In the genomic region with DNA sequence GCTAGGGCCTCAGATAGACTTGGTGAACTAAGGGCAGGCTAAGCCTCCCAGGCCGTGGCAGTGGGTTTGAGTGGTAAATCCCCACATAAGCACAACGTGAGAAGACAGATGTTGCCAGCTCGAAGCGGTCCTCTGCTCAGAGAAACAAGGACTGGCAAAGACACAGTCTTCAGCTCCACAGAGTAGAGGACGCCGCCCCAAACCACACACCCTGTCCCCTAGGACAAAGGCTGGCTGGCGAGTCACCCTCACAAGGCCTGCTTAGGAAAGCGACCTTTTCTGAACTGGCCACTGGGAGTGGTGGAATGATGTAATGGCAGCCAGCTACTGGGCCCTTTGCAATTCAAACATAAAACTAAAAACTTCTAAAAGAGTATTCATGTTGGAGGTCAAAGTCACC, we compare ENCODE assay signal across 8 mouse cellular contexts. TPM values are rescaled to one million over a fixed set of nuclear protein-coding genes. Genes with fewer than 3 reads are reported as not detected.
DNase-seq lines count a peak whose midpoint lies in the region; ATAC-seq and TF ChIP-seq lines count a peak whose summit lies in the region.

No protein-coding gene starts in this region.

- TF ChIP-seq CTCF in intestine, postnatal 0 days (IDR thresholded peaks at IDR 0.05; ENCODE audit: low read depth) = no peak
- no peak for TF ChIP-seq CTCF in heart, postnatal 0 days (IDR thresholded peaks at IDR 0.05; ENCODE audit: low read depth)

- H3K4me1 ChIP-seq in intestine, postnatal 0 days (replicated peaks; ENCODE audit: control insufficient read depth, insufficient read depth, low read length) = peaks cover 13% of the 10 kb centered on the region
- H3K4me1 ChIP-seq in intestine, embryonic 15.5 days (replicated peaks) = peaks cover 46% of the 10 kb centered on the region
- H3K4me1 ChIP-seq in heart, postnatal 0 days (ENCODE audit: control insufficient read depth, insufficient read depth) = peaks cover 66% of the 10 kb centered on the region

- peak; percentile 77 for DNase-seq in 3T3-L1 (ENCODE audit: low read depth, low spot score)
- DNase-seq in adrenal gland, postnatal 25 days = peak; percentile 58
- DNase-seq in heart, postnatal 0 days (ENCODE audit: low spot score) = no peak
- no peak for DNase-seq in spleen, postnatal 14 days (ENCODE audit: low spot score in 2 of 2)
- no peak for DNase-seq in embryo, embryonic 9.5 days (ENCODE audit: extremely low spot score)

- H3K36me3 ChIP-seq in intestine, postnatal 0 days (ENCODE audit: control insufficient read depth, insufficient read depth) = no peaks in the 10 kb centered on the region; the same call in 1 of the 2 replicates
- H3K36me3 ChIP-seq in intestine, embryonic 15.5 days = no peaks in the 10 kb centered on the region
- H3K36me3 ChIP-seq in heart, postnatal 0 days (replicated peaks; ENCODE audit: control insufficient read depth, insufficient read depth, low read length) = peaks cover 12% of the 10 kb centered on the region; the same call in 1 of the 2 replicates

- no peaks in the 10 kb centered on the region for H3K27me3 ChIP-seq in intestine, postnatal 0 days (replicated peaks; ENCODE audit: control insufficient read depth, insufficient read depth, low read length)
- H3K27me3 ChIP-seq in intestine, embryonic 15.5 days (replicated peaks) = no peaks in the 10 kb centered on the region
- H3K27me3 ChIP-seq in heart, postnatal 0 days (ENCODE audit: control insufficient read depth, insufficient read depth, low read length) = no peaks in the 10 kb centered on the region

- peak; percentile 46; the same call in 1 of the 2 replicates for ATAC-seq in intestine, postnatal 0 days
- ATAC-seq in intestine, embryonic 15.5 days = no peak
- ATAC-seq in heart, postnatal 0 days (ENCODE audit: insufficient read depth, low read depth) = no peak
- no peak for ATAC-seq in cerebellum, adult (ENCODE audit: insufficient number of reproducible peaks, low FRiP score, low TSS enrichment)

- H3K4me2 ChIP-seq in intestine, postnatal 0 days (replicated peaks; ENCODE audit: low read depth) = no peak overlapping the region
- no peak overlapping the region for H3K4me2 ChIP-seq in intestine, embryonic 15.5 days (replicated peaks)
- no peak overlapping the region for H3K4me2 ChIP-seq in heart, postnatal 0 days (ENCODE audit: low read depth, low read length)

- H3K4me3 ChIP-seq in intestine, postnatal 0 days (ENCODE audit: low read depth, low read length) = no peak overlapping the region
- no peak overlapping the region for H3K4me3 ChIP-seq in intestine, embryonic 15.5 days (replicated peaks)
- H3K4me3 ChIP-seq in heart, postnatal 0 days (ENCODE audit: low read depth, low read length) = no peak overlapping the region

- H3K9ac ChIP-seq in intestine, postnatal 0 days (ENCODE audit: low read depth, low read length) = no peak overlapping the region
- H3K9ac ChIP-seq in intestine, embryonic 15.5 days = no peak overlapping the region
- H3K9ac ChIP-seq in heart, postnatal 0 days (replicated peaks; ENCODE audit: low read depth, low read length) = no peak overlapping the region

- 67% methylated on average over 8 of the region's 8 CpGs for whole genome bisulfite sequencing in intestine, postnatal 0 days
- WGBS in intestine, embryonic 15.5 days = 82% methylated on average over 8 of the region's 8 CpGs
- 72% methylated on average over 8 of the region's 8 CpGs for WGBS in heart, postnatal 0 days

- H3K27ac ChIP-seq in intestine, postnatal 0 days (ENCODE audit: low read depth, low read length) = peak overlapping the region; percentile 21; the same call in 1 of the 2 replicates
- no peak overlapping the region for H3K27ac ChIP-seq in intestine, embryonic 15.5 days
- peak overlapping the region; percentile 22 for H3K27ac ChIP-seq in heart, postnatal 0 days (ENCODE audit: low read depth)

- TF ChIP-seq EP300 in heart, postnatal 0 days (IDR thresholded peaks at IDR 0.05; ENCODE audit: low read depth) = no peak

- H3K9me3 ChIP-seq in intestine, postnatal 0 days (ENCODE audit: control insufficient read depth) = no peaks in the 10 kb centered on the region
- no peaks in the 10 kb centered on the region for H3K9me3 ChIP-seq in intestine, embryonic 15.5 days
- no peaks in the 10 kb centered on the region for H3K9me3 ChIP-seq in heart, postnatal 0 days (replicated peaks; ENCODE audit: control insufficient read depth, low read length)

RNA-seq across cellular contexts. Expression of gene Ypel2, which starts 40.4 kb away (rescaled TPM):
- polyA plus RNA-seq in intestine, postnatal 0 days (2015; fragmentation: Nextera tagmentation; extraction: Ambion mirVana) = 4.6 and 5.9 TPM in 2 replicates
- polyA plus RNA-seq in intestine, embryonic 15.5 days (2015; fragmentation: Nextera tagmentation; extraction: Ambion mirVana) = 7.5 TPM in 2 replicates
- total RNA-seq in adrenal gland, postnatal 25 days (2021) = 38.3 and 38.6 TPM in 2 replicates
- 16.3 and 18.4 TPM in 2 replicates for total RNA-seq in heart, postnatal 0 days (2014; rRNA removed; ENCODE audit: low replicate concordance)
- polyA plus RNA-seq in heart, postnatal 0 days (2015; fragmentation: Nextera tagmentation; extraction: Ambion mirVana) = 16.1 and 17.8 TPM in 2 replicates

Comparison
In these comparisons a context has a peak if more than half of its experiments do, and no peak if none do; other contexts are left out.
1. DNase-seq: peak in 3T3-L1 (single experiment) and adrenal gland, postnatal 25 days (single experiment); none in heart, postnatal 0 days (single experiment), spleen, postnatal 14 days (0 of 2) and embryo, embryonic 9.5 days (single experiment).